Mouse (Mus musculus) limb, embryonic 14.5 days (tissue): ENCODE results near the gene Syne1. TPM values are rescaled to one million over a fixed set of nuclear protein-coding genes. Genes with fewer than 3 reads are reported as not detected.

Experiments used
- ATAC-seq: fragments of 200-750 bp; cut with Nextera tagmentation; 2 replicates; pipeline ENCODE4 v1.8.0; 2017; ENCODE audit warnings: low read depth, moderate number of reproducible peaks, moderate TSS enrichment; ENCODE audit not compliant: low FRiP score
- DNase-seq: peaks from one replicate; pipeline ENCODE4 v3.0.0-alpha.2; 2015; ENCODE audit warnings: low spot score
- H3K27ac ChIP-seq: fragments of 300-500 bp; sonication (generic); replicated peaks from 2 replicates; pipeline ENCODE4 v1.5.1; 2014; ENCODE audit warnings: low read depth, mild to moderate bottlenecking, low read length, moderate library complexity, mixed read lengths
- H3K27me3 ChIP-seq: fragments of 300-500 bp; sonication (generic); 2 replicates; pipeline ENCODE4 v1.6.1; 2014; ENCODE audit warnings: low read length, mixed read lengths; ENCODE audit not compliant: control insufficient read depth, insufficient read depth
- H3K36me3 ChIP-seq: fragments of 300-500 bp; sonication (generic); 2 replicates; pipeline ENCODE4 v1.6.1; 2014; ENCODE audit warnings: mild to moderate bottlenecking, low read length, moderate library complexity, mixed read lengths; ENCODE audit not compliant: control insufficient read depth, insufficient read depth
- H3K4me1 ChIP-seq: fragments of 300-500 bp; sonication (generic); 2 replicates; pipeline ENCODE4 v1.6.1; 2014; ENCODE audit warnings: antibody characterized with exemption, low read length, mixed read lengths; ENCODE audit not compliant: control insufficient read depth, insufficient read depth
- H3K4me2 ChIP-seq: fragments of 300-500 bp; sonication (generic); replicated peaks from 2 replicates; pipeline ENCODE4 v1.6.1; 2014; ENCODE audit warnings: low read depth, mild to moderate bottlenecking, low read length, moderate library complexity; ENCODE audit not compliant: severe bottlenecking
- H3K4me3 ChIP-seq: fragments of 300-500 bp; sonication (generic); replicated peaks from 2 replicates; pipeline ENCODE4 v1.5.1; 2014; ENCODE audit warnings: low read length
- H3K9ac ChIP-seq: fragments of 300-500 bp; sonication (generic); 2 replicates; pipeline ENCODE4 v1.6.1; 2014; ENCODE audit warnings: mild to moderate bottlenecking, low read depth, low read length, moderate library complexity; ENCODE audit not compliant: severe bottlenecking
- H3K9me3 ChIP-seq: fragments of 300-500 bp; sonication (generic); 2 replicates; pipeline ENCODE4 v1.6.1; 2016; ENCODE audit warnings: low read length; ENCODE audit not compliant: control insufficient read depth
- POLR2A ChIP-seq: fragments of 200-500 bp; IDR thresholded peaks from 2 replicates; pipeline ENCODE4 v1.8.0; 2012; ENCODE audit warnings: inconsistent platforms, mild to moderate bottlenecking, moderate library complexity, borderline replicate concordance; ENCODE audit not compliant: insufficient read depth, insufficient read length; ENCODE audit errors: extremely low read depth
- WGBS: fragments of 180-500 bp; shearing (Covaris S2); extraction: QIAGEN DNeasy Blood & Tissue Kit; methylation state at CpG from one replicate; pipeline ENCODE4 v1.1.7; 2014; 5-methylcytosine and 5-hydroxymethylcytosine counted together
- polyA plus RNA-seq, 2 experiments: library from polyadenylated mRNA; depleted of rRNA in 1 of 2; stranded (reverse) in 1 of 2; unstranded in 1 of 2; fragments of >200 nt; fragmentation: Nextera tagmentation in 1 of 2; extraction: Ambion mirVana in 1 of 2; gene quantifications; 2 replicates each; pipeline versions ENCODE4 v1.2.1 to v1.2.3; 2012 to 2014

Syne1 gene
- polyA plus RNA-seq, 2 experiments, result 11.0 to 11.3 TPM

DNA sequence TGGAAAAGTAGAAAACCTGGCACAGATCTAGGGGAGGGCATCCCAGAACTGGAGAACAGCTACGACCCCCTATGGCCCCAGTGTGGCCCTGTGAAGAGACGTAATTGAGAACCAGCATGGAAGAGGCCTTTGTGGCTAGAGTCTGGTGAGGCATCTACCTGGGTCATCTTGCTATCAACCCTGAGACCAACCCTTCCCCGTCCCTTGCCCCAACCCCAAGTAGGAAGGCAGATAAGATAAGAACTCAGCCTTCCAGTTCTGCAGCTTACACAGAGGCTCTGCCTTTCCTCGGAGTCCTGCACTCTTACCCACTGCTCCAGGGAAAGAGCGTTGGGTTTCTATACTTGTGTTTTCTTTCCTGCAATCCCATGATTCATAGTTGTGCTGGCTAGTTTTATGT, 385.8 kb downstream of the Syne1 start:
- Histone ChIP-seq H3K9me3 (peaks cover under 1% of the 10 kb centered on the region; the same call in 1 of the 2 replicates), H3K4me1 (no peaks in the 10 kb centered on the region), H3K4me2 (no peak overlapping the region), H3K27me3 (no peaks in the 10 kb centered on the region), H3K36me3 (0 out of 2 replicates have a peak, but pooled peaks cover 7% of the 10 kb centered on the region), H3K9ac (no peak overlapping the region), H3K4me3 (no peak overlapping the region), H3K27ac (no peak overlapping the region)
- WGBS, result 88% methylated on average over 5 of the region's 5 CpGs
- ATAC-seq, result no peak
- no peak for TF ChIP-seq POLR2A
- DNase-seq, result no peak

DNA sequence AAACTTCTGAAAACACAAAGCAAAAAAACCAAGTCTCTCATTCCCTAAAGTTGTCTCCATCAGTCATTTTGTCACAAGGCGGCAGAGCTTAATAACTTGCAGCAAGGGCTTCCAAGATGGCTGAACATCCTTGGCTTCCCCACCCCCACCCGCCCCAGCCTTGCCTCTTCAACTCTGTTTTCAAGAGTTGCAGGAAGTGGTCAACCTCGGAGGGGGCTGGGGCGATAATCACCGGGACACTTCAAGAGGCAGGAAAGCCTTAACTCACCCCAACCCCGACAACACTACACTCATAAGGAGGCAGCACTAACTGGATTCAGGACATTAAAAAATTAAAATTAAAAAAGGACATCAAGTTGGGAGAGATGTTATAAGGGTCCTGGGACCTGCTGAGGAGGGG, 387.5 kb downstream of the Syne1 start:
- no peak for ATAC-seq
- WGBS, result 44% methylated on average over 6 of the region's 6 CpGs

DNA sequence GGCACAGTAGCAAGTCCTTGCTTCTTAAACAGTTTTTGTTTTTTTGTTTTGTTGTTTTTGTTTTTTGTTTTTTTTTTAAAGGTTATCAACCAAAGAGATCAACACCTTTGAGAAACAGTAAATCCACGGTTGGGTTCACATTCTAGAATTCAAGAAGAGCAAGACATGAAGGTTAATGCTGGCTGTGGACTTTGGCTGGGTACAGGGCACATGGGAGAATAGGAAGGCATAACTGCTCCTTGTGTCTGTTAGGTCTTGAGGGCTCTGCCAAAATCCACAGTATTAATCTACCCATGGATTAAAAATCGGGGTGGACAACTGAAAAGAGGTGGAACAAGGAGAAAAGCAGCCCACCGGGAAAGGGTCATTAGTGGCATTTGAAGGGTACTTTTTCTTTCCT, 388.0 kb downstream of the Syne1 start:
- H3K4me2 ChIP-seq, result no peak overlapping the region
- DNase-seq, result no peak
- no peaks in the 10 kb centered on the region for H3K4me1 ChIP-seq
- H3K27ac ChIP-seq, result no peak overlapping the region
- no peaks in the 10 kb centered on the region for H3K9me3 ChIP-seq
- 85% methylated on average over 3 of the region's 3 CpGs for WGBS
- H3K4me3 ChIP-seq, result no peak overlapping the region
- 0 out of 2 replicates have a peak, but pooled peaks cover 3% of the 10 kb centered on the region for H3K36me3 ChIP-seq
- no peak overlapping the region for H3K9ac ChIP-seq
- no peaks in the 10 kb centered on the region for H3K27me3 ChIP-seq
- no peak for TF ChIP-seq POLR2A
- ATAC-seq, result no peak

More for the DNA sequence above, 387.5 kb downstream of the Syne1 start:
- no peak overlapping the region for H3K27ac ChIP-seq
- H3K4me1 ChIP-seq, result no peaks in the 10 kb centered on the region
- no peak overlapping the region for H3K9ac ChIP-seq
- H3K4me2 ChIP-seq, result no peak overlapping the region
- no peaks in the 10 kb centered on the region for H3K9me3 ChIP-seq
- no peak overlapping the region for H3K4me3 ChIP-seq
- no peaks in the 10 kb centered on the region for H3K27me3 ChIP-seq
- H3K36me3 ChIP-seq, result 0 out of 2 replicates have a peak, but pooled peaks cover 5% of the 10 kb centered on the region
- no peak for DNase-seq
- no peak for TF ChIP-seq POLR2A

DNA sequence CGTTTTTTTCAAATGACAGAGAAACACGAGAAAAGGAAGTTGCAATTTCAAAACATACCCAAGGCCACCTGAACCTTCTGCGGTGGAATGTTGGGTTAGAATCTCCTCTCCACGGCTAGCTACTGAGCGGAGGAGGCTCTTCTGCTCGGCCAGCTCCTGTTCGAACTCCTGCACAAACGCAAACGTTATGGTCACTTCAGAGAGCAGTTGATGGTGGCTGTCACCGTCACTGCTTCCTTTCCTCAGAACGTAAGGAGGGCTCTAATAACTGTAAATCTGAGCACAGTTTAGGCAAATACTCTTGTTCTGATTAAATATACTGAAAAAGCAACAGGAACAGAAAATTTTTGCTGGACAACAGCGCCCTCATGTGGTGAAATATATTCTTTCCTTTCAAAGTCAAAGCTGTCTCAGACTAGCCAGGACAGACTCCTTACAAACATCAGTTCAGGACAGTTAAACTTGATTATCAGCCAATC, 389.8 kb downstream of the Syne1 start:
- no peaks in the 10 kb centered on the region for H3K4me1 ChIP-seq
- H3K4me2 ChIP-seq, result no peak overlapping the region
- no peak for TF ChIP-seq POLR2A
- H3K27ac ChIP-seq, result no peak overlapping the region
- peak; percentile 86 for DNase-seq
- no peaks in the 10 kb centered on the region for H3K27me3 ChIP-seq
- no peak overlapping the region for H3K4me3 ChIP-seq
- no peaks in the 10 kb centered on the region for H3K9me3 ChIP-seq
- ATAC-seq, result no peak
- H3K9ac ChIP-seq, result no peak overlapping the region; the same call in 1 of the 2 replicates
- 0 out of 2 replicates have a peak, but pooled peaks cover 3% of the 10 kb centered on the region for H3K36me3 ChIP-seq
- WGBS, result 58% methylated on average over 12 of the region's 12 CpGs

DNA sequence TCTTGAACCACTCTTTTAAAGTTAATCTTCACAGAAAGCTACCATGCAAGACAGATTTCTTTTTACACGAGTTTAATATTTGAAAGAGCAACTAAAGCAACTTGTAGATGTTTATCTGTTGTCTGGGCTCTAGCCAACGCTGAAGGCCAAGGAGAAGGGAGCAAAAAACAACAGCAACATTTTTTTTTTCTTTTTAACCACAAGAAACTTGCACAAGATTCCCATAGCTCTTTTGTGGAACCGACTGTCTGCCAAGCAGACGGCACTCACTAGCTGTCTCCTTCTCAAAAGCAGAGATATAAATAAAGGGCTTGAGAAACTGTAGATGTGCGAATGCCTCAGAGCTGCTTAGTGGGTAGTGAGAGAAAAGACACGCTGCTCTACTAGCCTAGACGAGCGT, 391.6 kb downstream of the Syne1 start:
- H3K27ac ChIP-seq, result no peak overlapping the region
- no peak for DNase-seq

DNA sequence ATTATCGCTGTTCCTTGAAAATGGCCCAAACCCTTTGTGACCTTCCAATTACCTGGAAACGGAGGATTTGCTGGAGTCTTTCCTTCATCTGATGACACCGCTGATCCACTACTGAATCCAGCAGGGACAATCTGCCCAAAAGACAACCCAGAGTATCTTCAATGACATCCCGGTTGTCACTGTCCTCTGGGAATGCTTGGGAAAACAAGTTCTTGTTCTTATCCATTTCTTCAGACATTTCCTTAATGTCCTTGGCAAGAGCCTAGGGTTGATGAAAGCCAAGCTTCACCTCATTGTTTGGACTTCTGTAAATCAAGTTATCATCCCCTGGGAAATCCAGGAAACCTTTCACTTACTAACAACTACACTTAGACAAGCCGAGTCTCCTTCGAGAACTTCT, 398.2 kb downstream of the Syne1 start:
- H3K27ac ChIP-seq, result no peak overlapping the region
- no peaks in the 10 kb centered on the region for H3K4me1 ChIP-seq
- H3K36me3 ChIP-seq, result peaks cover 2% of the 10 kb centered on the region; the same call in 1 of the 2 replicates
- no peak overlapping the region for H3K4me2 ChIP-seq
- no peaks in the 10 kb centered on the region for H3K9me3 ChIP-seq
- no peaks in the 10 kb centered on the region for H3K27me3 ChIP-seq
- WGBS, result 95% methylated on average over 6 of the region's 6 CpGs
- no peak overlapping the region for H3K9ac ChIP-seq
- H3K4me3 ChIP-seq, result no peak overlapping the region
- DNase-seq, result no peak
- TF ChIP-seq POLR2A, result no peak
- ATAC-seq, result no peak

More for the DNA sequence above, 391.6 kb downstream of the Syne1 start:
- Histone ChIP-seq H3K4me2 (no peak overlapping the region), H3K9me3 (no peaks in the 10 kb centered on the region), H3K4me3 (no peak overlapping the region), H3K36me3 (peaks cover 5% of the 10 kb centered on the region; the same call in 1 of the 2 replicates), H3K27me3 (no peaks in the 10 kb centered on the region), H3K9ac (no peak overlapping the region), H3K4me1 (no peaks in the 10 kb centered on the region)
- 81% methylated on average over 8 of the region's 8 CpGs for WGBS
- TF ChIP-seq POLR2A, result no peak
- ATAC-seq, result no peak
